Mouse (Mus musculus) embryonic fibroblast, embryonic 13.5 days (primary cell): ENCODE results near the gene H2al2a.

Experiments
- CTCF ChIP-seq: IDR thresholded peaks from 2 replicates; pipeline ENCODE4 v1.5.1; 2011; ENCODE audit warnings: mild to moderate bottlenecking, control low read depth, low read length, moderate library complexity, borderline replicate concordance; ENCODE audit not compliant: insufficient read depth
- POLR2A ChIP-seq: IDR thresholded peaks from 2 replicates; pipeline ENCODE4 v1.6.1; 2011; ENCODE audit warnings: low read depth, mild to moderate bottlenecking, control low read depth, low read length, moderate library complexity

- TF ChIP-seq CTCF (no peak), POLR2A (no peak)
Observed at GRCm38 (mm10) chr2:18017321-18017720, 20.6 kb upstream of the H2al2a start.
